Mouse (Mus musculus) embryonic facial prominence, embryonic 11.5 days (tissue): ENCODE measurements around the gene Setd4. TPM values are rescaled to one million over a fixed set of nuclear protein-coding genes. Genes with fewer than 3 reads are reported as not detected.

Source experiments
- ATAC-seq: fragments of 200-750 bp; cut with Nextera tagmentation; replicated peaks from 2 replicates; pipeline ENCODE4 v1.8.0; 2017; ENCODE audit warnings: low read depth; ENCODE audit not compliant: insufficient number of reproducible peaks, low FRiP score, low TSS enrichment
- DNase-seq: peaks from one replicate; pipeline ENCODE4 v3.0.0-alpha.2; 2015; ENCODE audit warnings: low spot score
- H3K27ac ChIP-seq: fragments of 300-500 bp; sonication (generic); replicated peaks from 2 replicates; pipeline ENCODE4 v1.5.1; 2014; ENCODE audit warnings: mild to moderate bottlenecking, low read depth, low read length, control low read depth
- H3K27me3 ChIP-seq: fragments of 300-500 bp; sonication (generic); 2 replicates; pipeline ENCODE4 v1.6.1; 2014; ENCODE audit warnings: mild to moderate bottlenecking, low read length, moderate library complexity, mixed read lengths; ENCODE audit not compliant: control insufficient read depth, insufficient read depth
- H3K36me3 ChIP-seq: fragments of 300-500 bp; sonication (generic); replicated peaks from 2 replicates; pipeline ENCODE4 v1.6.1; 2014; ENCODE audit warnings: low read depth, mild to moderate bottlenecking, low read length, moderate library complexity, mixed read lengths; ENCODE audit not compliant: control insufficient read depth, insufficient read depth
- H3K4me1 ChIP-seq: fragments of 300-500 bp; sonication (generic); 2 replicates; pipeline ENCODE4 v1.6.1; 2014; ENCODE audit warnings: low read length, mixed read lengths; ENCODE audit not compliant: control insufficient read depth, insufficient read depth
- H3K4me2 ChIP-seq: fragments of 300-500 bp; sonication (generic); 2 replicates; pipeline ENCODE4 v1.6.1; 2014; ENCODE audit warnings: low read depth, mild to moderate bottlenecking, control low read depth, low read length, moderate library complexity
- H3K4me3 ChIP-seq: fragments of 300-500 bp; sonication (generic); 2 replicates; pipeline ENCODE4 v1.5.1; 2014; ENCODE audit warnings: low read depth, low read length, control low read depth
- H3K9ac ChIP-seq: fragments of 300-500 bp; sonication (generic); replicated peaks from 2 replicates; pipeline ENCODE4 v1.6.1; 2014; ENCODE audit warnings: mild to moderate bottlenecking, control low read depth, low read length
- H3K9me3 ChIP-seq: fragments of 300-500 bp; sonication (generic); replicated peaks from 2 replicates; pipeline ENCODE4 v1.6.1; 2016; ENCODE audit warnings: mild to moderate bottlenecking, low read length, inconsistent platforms, mixed read lengths; ENCODE audit not compliant: control insufficient read depth
- WGBS: fragments of 180-500 bp; shearing (Covaris S2); extraction: QIAGEN DNeasy Blood & Tissue Kit; methylation state at CpG from one replicate; pipeline ENCODE4 v1.1.7; 2014; 5-methylcytosine and 5-hydroxymethylcytosine counted together
- polyA plus RNA-seq: library from polyadenylated mRNA; unstranded; fragments of >200 nt; fragmentation: Nextera tagmentation; extraction: Ambion mirVana; gene quantifications from 2 replicates; pipeline ENCODE4 v1.2.1, GENCODE M21; 2014

Gene Setd4
- polyA plus RNA-seq, 1 experiment from 2014 or later = 18.0 TPM

DNA sequence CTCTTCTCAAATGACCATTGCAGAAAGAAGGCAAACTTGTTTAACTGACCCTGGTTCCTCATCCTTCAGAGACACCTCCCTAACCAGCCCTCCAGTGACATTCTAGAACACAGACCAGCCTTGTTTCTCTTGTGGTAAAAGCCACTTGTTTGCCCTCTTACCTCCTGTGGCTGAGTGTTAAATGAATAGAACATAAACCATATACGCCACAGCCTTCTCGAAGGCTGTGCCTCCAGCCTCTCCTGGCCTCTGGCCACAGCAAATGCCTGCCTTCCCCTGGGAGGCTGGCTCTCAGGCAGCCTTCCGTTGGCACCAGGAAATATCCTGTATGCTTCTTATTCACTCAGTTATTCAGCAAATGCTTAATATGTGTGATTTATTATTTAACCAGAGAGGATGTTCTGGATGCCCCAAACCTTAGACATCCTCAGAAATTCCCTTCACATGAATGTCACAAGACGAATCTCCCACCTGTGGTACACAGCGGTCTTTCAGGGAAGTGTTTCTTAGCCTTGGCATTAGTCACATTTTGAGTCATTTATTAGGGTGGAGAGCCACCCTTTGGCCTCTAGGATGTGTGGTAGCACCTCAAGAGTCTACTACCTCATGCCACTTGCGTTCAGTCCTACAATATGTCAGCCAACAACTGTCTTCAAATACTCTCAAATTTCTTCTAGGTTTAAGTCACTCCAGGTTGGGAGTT is 68.6 kb downstream of the Setd4 start:
- ATAC-seq (no peak), DNase-seq (no peak)
- H3K4me1 ChIP-seq = no peaks in the 10 kb centered on the region
- no peaks in the 10 kb centered on the region for H3K36me3 ChIP-seq
- no peak overlapping the region for H3K4me3 ChIP-seq
- no peak overlapping the region for H3K9ac ChIP-seq
- H3K4me2 ChIP-seq = no peak overlapping the region
- WGBS = 83% methylated on average over 6 of the region's 6 CpGs
- no peaks in the 10 kb centered on the region for H3K27me3 ChIP-seq
- H3K27ac ChIP-seq = no peak overlapping the region
- no peaks in the 10 kb centered on the region for H3K9me3 ChIP-seq

Other genes with a start within 250 kb of the Setd4 start
- gene Cbr1, start 1.8 kb upstream of the Setd4 start, polyA plus RNA-seq = 133 and 139 TPM in 2 replicates
- not detected in 2 replicates for gene Gm5678, start 24.0 kb upstream of the Setd4 start, polyA plus RNA-seq
- 1.0 and 1.2 TPM in 2 replicates for gene Cbr3, start 79.2 kb upstream of the Setd4 start, polyA plus RNA-seq
- gene Dop1b, start 107.8 kb upstream of the Setd4 start, polyA plus RNA-seq = 5.7 and 7.9 TPM in 2 replicates
- 27.9 and 33.2 TPM in 2 replicates for gene Morc3, start 228.1 kb upstream of the Setd4 start, polyA plus RNA-seq